Mouse (Mus musculus) stomach, postnatal 0 days (tissue): ENCODE data around the gene Pgm5.

Experiments
- CTCF ChIP-seq: IDR thresholded peaks from 2 replicates; pipeline ENCODE4 v1.5.1; 2016; ENCODE audit warnings: antibody characterized with exemption, low read depth, mild to moderate bottlenecking, moderate library complexity
- EP300 ChIP-seq: optimal IDR thresholded peaks from 2 replicates; pipeline ENCODE3; 2016; ENCODE audit warnings: antibody characterized with exemption

GRCm38 (mm10) chr19:24738026-24738425 is 123.6 kb downstream of the Pgm5 start:
- no peak for TF ChIP-seq CTCF
- no peak for TF ChIP-seq EP300
